8 mouse cellular contexts compared by ENCODE assay signal in genomic region chr2:44926167-44926682, GRCm38 (mm10). TPM values are rescaled to one million over a fixed set of nuclear protein-coding genes. Genes with fewer than 3 reads are reported as not detected.
A peak's percentile ranks its signal among the peaks of the same experiment; 100 is the strongest.
DNase-seq lines count a peak whose midpoint lies in the region; ATAC-seq and TF ChIP-seq lines count a peak whose summit lies in the region.

No protein-coding gene starts in this region.

- H3K4me3 ChIP-seq in kidney, embryonic 15.5 days (replicated peaks): peak overlapping the region; percentile 85
- peak overlapping the region; percentile 86 for H3K4me3 ChIP-seq in bone marrow macrophage, adult 2 months (ENCODE audit: insufficient read depth, low read length)
- peak overlapping the region; percentile 72 for H3K4me3 ChIP-seq in hindbrain, embryonic 12.5 days
- H3K4me3 ChIP-seq in megakaryocyte, embryonic 14.5 days (replicated peaks): peak overlapping the region; percentile 99

- TF ChIP-seq POLR2A in bone marrow macrophage, adult 2 months (IDR thresholded peaks at IDR 0.05; ENCODE audit: borderline replicate concordance, low read depth, low read length): no peak

- ATAC-seq in kidney, embryonic 15.5 days (replicated peaks; ENCODE audit: low FRiP score): no peak
- no peak for ATAC-seq in hindbrain, embryonic 12.5 days (ENCODE audit: low FRiP score)

- no peaks in the 10 kb centered on the region for H3K9me3 ChIP-seq in kidney, embryonic 15.5 days (replicated peaks)
- no peaks in the 10 kb centered on the region for H3K9me3 ChIP-seq in hindbrain, embryonic 12.5 days (replicated peaks)
- no peaks in the 10 kb centered on the region for H3K9me3 ChIP-seq in megakaryocyte, embryonic 14.5 days

- H3K4me1 ChIP-seq in kidney, embryonic 15.5 days: peaks cover 5% of the 10 kb centered on the region; the same call in 1 of the 2 replicates
- peaks cover 9% of the 10 kb centered on the region for H3K4me1 ChIP-seq in bone marrow macrophage, adult 2 months (ENCODE audit: control insufficient read depth, insufficient read depth, low read length)
- H3K4me1 ChIP-seq in hindbrain, embryonic 12.5 days: no peaks in the 10 kb centered on the region
- H3K4me1 ChIP-seq in megakaryocyte, embryonic 14.5 days: peaks cover 62% of the 10 kb centered on the region

- peak overlapping the region; percentile 97 for H3K27ac ChIP-seq in kidney, embryonic 15.5 days
- H3K27ac ChIP-seq in bone marrow macrophage, adult 2 months (ENCODE audit: insufficient read depth, low read depth, low read length): peak overlapping the region; percentile 88
- H3K27ac ChIP-seq in hindbrain, embryonic 12.5 days: peak overlapping the region; percentile 93

- peak overlapping the region; percentile 66 for H3K9ac ChIP-seq in kidney, embryonic 15.5 days
- peak overlapping the region; percentile 84 for H3K9ac ChIP-seq in hindbrain, embryonic 12.5 days

- H3K4me2 ChIP-seq in kidney, embryonic 15.5 days: peak overlapping the region; percentile 68
- peak overlapping the region; percentile 71 for H3K4me2 ChIP-seq in hindbrain, embryonic 12.5 days (replicated peaks)

- no peak for DNase-seq in kidney, postnatal 4 days
- DNase-seq in right cerebral cortex, postnatal 25 days: no peak
- DNase-seq in right cerebral cortex, postnatal 36 days (ENCODE audit: low spot score in 2 of 2): no peak
- no peak for DNase-seq in adrenal gland, adult 2 months

- no peaks in the 10 kb centered on the region for H3K27me3 ChIP-seq in kidney, embryonic 15.5 days
- H3K27me3 ChIP-seq in hindbrain, embryonic 12.5 days: no peaks in the 10 kb centered on the region
- no peaks in the 10 kb centered on the region for H3K27me3 ChIP-seq in megakaryocyte, embryonic 14.5 days (replicated peaks)

- under 1% methylated on average over 17 of the region's 17 CpGs for WGBS in kidney, embryonic 15.5 days
- WGBS in hindbrain, embryonic 12.5 days: 2% methylated on average over 17 of the region's 17 CpGs

- TF ChIP-seq CTCF in bone marrow macrophage, adult 2 months (IDR thresholded peaks at IDR 0.05; ENCODE audit: low read depth, low read length): no peak

- H3K36me3 ChIP-seq in kidney, embryonic 15.5 days: no peaks in the 10 kb centered on the region
- no peaks in the 10 kb centered on the region for H3K36me3 ChIP-seq in hindbrain, embryonic 12.5 days
- H3K36me3 ChIP-seq in megakaryocyte, embryonic 14.5 days (replicated peaks; ENCODE audit: low read length): peaks cover 22% of the 10 kb centered on the region

RNA-seq across cellular contexts. Expression of gene Gtdc1, which starts 1.2 kb away (rescaled TPM):
- polyA plus RNA-seq in kidney, embryonic 15.5 days (2015; fragmentation: Nextera tagmentation; extraction: Ambion mirVana): 11.0 and 12.4 TPM in 2 replicates
- polyA plus RNA-seq in bone marrow macrophage, adult 2 months (2012; ENCODE audit: insufficient read depth, insufficient read length, missing spikeins): 19.1 and 20.4 TPM in 2 replicates
- polyA plus RNA-seq in hindbrain, embryonic 12.5 days (2016; fragmentation: Nextera tagmentation; extraction: Ambion mirVana): 16.1 and 19.2 TPM in 2 replicates
- polyA plus RNA-seq in megakaryocyte, embryonic 14.5 days (2012; ENCODE audit: insufficient read depth, low replicate concordance): 3.0 TPM in 1 of 2 replicates, not detected in the other
- total RNA-seq in adrenal gland, adult 2 months (2021): 10 to 100 TPM; 12.0 to 12.5 TPM
- polyA plus RNA-seq in adrenal gland, adult 2 months (2012; rRNA removed): 0.78 and 1.0 TPM in 2 replicates
